Mouse (Mus musculus): ENCODE measurements around the gene Tnfsf10. TPM values are rescaled to one million over a fixed set of nuclear protein-coding genes. Genes with fewer than 3 reads are reported as not detected.
A peak's percentile ranks its signal among the peaks of the same experiment; 100 is the strongest.

The Tnfsf10 gene
- total RNA-seq, 2 experiments from 2014 or later = 0.44 to 1.5 TPM

DNA sequence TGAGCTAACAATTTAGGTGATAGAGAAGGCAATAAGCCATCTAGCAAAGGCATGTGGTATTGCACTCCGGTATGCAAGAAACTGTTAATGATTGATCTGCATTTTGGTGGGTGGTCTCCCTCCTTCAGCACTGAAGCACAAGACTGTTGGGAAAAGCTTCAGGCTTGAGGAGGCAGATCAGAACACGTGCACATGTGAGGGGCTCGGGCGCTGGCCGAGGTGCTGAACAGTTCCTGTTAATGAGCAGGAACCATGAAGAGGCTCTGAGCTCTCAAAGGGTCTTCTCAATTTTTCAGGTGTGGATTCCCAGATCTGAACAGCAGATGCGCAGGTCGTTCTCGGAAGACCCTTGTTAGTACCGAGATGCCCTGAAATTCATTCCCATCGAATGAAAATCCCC is 53.3 kb downstream of the Tnfsf10 start:
- no peak for DNase-seq (ENCODE audit: extremely low spot score in 1 of 2, low spot score in 1 of 2)

DNA sequence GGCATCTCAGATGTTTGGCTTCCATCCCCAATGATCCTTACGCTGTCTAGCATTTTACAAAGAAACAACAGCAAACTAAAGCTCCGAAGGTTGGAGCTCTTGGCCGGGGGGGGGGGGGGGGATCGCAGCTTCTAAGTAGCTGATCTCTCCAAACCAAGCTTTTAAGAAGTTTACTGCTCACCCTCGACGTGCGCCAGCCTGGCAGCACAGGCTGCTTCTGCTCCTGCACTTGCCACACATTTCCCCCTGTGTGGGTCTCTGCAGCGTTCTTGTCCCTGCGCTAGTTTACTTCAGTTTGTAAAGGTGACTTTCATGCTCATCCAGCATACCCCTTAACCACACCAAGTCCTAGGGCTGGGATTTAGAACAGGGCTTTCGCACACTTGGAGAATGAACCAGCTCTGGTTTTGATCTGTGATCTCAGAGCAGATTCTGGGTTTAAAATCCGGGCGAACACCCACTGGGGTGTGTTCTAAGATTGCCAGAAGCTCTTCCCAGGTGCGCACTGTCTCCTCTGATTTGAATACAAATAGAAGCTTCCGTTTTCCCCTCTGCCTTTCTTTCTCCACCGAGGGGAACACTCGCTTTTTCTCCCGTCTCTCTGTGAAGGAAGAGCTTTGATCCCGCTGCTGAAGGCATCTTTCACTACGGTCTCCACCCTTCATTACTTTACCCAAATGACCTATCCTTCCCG is 53.9 kb downstream of the Tnfsf10 start:
- no peak for DNase-seq (ENCODE audit: extremely low spot score in 1 of 2, low spot score in 1 of 2)

DNA sequence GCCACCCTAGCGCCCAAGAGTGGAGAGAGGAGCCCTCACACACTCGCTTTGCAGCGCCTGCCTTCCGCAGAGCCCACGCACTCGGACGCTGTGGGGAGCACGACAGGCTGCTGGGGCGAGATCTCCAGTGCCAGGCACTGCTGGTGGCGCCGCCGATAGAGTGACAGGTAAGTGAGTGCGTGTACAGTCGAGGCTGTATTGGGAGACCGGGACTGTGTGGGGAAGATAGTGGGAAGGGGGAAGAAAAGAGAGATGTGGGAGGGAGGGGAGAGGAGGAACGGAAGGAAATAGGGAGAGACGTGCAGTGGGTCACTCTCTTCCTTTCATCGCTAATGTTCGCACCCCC is 54.4 kb downstream of the Tnfsf10 start, which contains the start of gene Ghsr:
TSS of gene Ghsr (plus strand) at position 76 of the 346 bp plus-strand sequence.
- no peak for DNase-seq (ENCODE audit: extremely low spot score in 1 of 2, low spot score in 1 of 2)

DNA sequence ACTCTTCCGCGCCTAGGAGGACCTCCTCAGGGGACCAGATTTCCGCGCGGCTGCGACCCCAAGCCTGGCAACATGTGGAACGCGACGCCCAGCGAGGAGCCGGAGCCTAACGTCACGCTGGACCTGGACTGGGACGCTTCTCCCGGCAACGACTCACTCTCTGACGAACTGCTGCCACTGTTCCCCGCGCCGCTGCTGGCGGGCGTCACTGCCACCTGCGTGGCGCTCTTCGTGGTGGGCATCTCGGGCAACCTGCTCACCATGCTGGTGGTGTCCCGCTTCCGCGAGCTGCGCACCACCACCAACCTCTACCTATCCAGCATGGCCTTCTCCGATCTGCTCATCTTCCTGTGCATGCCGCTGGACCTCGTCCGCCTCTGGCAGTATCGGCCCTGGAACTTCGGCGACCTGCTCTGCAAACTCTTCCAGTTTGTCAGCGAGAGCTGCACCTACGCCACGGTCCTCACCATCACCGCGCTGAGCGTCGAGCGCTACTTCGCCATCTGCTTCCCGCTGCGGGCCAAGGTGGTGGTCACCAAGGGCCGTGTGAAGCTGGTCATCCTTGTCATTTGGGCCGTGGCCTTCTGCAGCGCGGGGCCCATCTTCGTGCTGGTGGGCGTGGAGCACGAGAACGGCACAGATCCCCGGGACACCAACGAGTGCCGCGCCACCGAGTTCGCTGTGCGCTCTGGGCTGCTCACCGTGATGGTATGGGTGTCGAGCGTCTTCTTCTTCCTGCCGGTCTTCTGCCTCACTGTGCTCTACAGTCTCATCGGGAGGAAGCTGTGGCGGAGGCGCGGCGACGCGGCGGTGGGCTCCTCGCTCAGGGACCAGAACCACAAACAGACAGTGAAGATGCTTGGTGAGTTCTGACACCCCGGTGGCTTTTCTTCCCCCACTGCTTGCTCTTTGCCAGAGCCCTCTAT is 55.2 kb downstream of the Tnfsf10 start:
- peak in 1 of 2 experiments; percentile 28 for DNase-seq (ENCODE audit: extremely low spot score in 1 of 2, low spot score in 1 of 2)

DNA sequence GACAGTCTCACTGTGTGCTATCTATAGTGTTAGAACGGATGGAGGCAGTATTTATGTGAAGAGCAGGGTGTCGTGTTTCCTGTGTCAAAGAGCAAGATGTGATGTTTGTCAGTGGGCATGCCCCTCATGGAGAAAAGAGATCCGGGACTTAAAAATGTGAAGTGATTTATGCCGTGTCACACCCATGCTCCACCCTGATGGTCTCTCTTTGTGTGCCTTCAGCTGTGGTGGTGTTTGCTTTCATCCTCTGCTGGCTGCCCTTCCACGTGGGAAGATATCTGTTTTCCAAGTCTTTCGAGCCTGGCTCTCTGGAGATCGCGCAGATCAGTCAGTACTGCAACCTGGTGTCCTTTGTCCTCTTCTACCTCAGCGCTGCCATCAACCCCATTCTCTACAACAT is 57.6 kb downstream of the Tnfsf10 start:
- DNase-seq (ENCODE audit: extremely low spot score in 1 of 2, low spot score in 1 of 2) = no peak

DNA sequence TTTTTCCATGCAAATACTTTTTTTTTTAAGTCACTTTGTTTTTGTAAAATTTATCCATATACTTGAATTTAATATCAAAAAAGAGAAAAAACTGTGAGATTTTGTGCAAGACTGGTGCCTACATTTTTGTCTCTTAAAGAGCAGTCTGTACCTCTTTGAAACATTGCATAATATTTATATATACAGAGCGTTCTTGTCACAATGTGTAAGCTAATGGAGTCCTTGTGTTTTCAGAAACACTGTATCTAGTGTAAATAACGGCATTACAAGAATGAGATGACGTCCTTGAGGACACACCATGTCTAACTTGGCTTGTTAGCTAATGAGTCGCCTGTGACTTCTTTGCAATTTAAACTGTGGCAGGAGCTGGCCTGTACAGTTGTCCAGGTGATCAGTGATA is 61.1 kb downstream of the Tnfsf10 start:
- no peak for DNase-seq (ENCODE audit: extremely low spot score in 1 of 2, low spot score in 1 of 2)

DNA sequence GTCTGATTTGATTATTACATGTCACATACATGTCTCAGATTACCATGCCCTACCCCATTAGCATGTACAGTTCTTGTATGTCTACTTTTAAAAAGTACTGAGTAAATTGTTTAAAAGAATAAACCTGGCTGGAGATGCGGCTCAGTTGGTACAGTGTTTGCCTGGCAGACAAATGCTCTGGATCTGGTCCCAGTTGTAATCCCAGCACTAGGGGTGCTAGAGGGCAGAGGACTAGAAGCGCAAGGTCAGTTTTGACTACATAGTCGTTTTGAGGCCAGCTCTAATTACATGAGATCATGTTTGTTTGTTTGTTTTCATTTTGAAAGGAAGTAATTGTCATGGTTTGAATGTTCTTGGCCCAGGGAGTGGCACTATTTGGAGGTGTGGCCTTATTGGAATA is 68.0 kb downstream of the Tnfsf10 start:
- no peak for DNase-seq (ENCODE audit: extremely low spot score in 1 of 2, low spot score in 1 of 2)

DNA sequence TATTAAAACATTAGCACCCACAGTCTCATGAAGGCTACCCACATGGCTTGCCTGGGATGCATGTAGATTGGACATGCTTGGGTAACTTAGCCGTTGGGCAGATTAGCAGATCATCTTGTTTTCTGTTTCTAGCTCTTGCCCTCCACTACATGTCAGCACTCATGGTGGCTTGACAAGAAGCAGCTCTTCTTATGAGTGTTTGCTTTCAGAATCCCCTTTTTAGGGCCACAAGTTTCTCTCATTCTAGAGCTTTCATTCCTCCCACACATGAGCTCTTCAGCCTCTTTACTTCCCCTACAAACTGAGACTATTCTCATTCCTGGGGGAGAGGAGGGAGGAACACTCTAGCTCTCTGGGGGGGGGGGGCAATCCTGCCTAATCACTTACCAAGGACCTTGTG is 73.1 kb downstream of the Tnfsf10 start:
- DNase-seq (ENCODE audit: extremely low spot score in 1 of 2, low spot score in 1 of 2) = no peak

Other genes starting within 250 kb of the Tnfsf10 start
- gene Ect2, start 163.2 kb upstream of the Tnfsf10 start, total RNA-seq (2021) = 1 to 10 TPM; 1.0 to 1.5 TPM
- gene Nceh1, start 134.1 kb upstream of the Tnfsf10 start, total RNA-seq (2021) = 100 to 1,000 TPM; 106 to 108 TPM
- 1 to 10 TPM in 1 of 2 experiments, under 1 TPM in 1; 0.99 to 1.1 TPM for gene Ghsr, start 54.3 kb downstream of the Tnfsf10 start, total RNA-seq (2021)

Measured in layer of hippocampus, postnatal 25 days (tissue).